Mouse (Mus musculus): ENCODE data around the gene Utp6. TPM values are rescaled to one million over a fixed set of nuclear protein-coding genes. Genes with fewer than 3 reads are reported as not detected.

Utp6 gene
- total RNA-seq (2023), result 34.3 TPM

DNA sequence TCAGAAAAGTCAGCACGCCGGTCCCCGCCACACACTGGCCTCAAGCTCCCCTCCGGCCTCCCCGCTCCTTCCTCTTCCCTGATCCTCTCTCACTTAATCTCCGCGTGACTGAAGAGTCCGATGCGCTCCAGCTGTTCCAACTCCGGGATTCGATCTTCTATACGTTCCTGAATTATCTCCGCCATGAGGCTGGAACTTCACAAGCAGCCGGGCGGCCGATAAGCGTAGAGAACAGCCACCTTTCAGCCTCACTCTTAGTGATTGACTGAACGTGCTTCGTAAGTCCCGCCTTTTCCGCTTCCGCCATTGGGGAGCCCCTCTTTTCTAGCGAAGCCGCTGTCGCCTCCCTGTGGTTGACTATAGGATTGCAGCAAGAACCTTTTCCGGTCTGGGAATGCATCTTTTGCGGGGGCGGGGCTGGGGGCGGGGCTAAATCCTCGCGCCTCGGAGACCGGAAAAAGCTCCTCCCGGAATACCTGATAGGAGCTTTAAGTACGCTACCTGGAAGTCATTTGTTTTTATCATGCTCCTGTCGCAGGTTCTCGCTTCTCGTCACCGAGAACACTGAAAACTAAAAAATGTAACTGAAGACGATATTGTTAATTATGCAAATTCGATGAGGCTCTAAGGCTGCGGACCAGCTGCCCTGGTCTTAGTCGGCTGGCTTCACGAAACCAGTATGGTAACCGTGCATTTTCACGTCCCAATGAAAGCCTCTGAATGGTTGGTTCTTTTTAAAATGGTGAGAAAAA is at the start of gene Utp6:
Gene Utp6 (minus strand): TSS at position 266 of the 752 bp plus-strand sequence.

DNA sequence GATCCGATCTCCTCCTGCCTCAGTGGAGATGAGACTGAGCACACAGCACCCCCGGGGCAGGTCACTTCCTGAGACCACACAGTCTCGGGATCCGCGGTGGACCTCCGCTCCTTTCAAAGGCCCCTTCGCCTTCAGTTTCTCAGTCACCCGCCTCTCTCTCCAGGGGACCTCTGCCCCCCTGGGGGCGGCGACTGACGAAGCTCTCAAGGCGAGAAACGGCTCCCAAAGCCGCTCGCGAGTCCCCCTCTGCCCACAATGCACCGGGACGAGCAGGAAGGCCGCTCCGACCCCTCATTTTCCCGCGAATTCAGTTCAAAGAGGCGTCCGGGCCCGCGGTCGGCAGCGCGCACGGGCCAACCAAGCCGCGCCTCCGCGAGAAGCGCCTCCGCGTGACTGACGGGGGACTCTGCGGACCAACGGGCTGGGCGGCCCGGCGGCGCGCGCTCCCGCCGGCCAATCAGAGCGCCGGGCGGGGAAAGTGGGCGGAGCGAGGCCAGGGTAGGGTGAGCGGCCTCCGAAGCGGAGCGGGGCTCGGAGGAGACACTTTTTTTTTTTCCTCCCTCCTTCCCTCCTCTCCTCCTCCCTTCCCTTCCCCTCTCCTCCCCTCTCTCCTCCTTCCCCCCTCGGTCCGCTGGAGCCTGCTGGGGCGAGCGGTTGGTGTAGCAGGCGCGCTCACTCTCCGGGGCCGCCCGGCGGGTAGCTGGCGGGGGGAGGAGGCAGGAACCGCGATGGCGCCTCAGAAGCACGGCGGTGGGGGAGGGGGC is 30.6 kb upstream of the Utp6 start, which contains the start of gene Suz12:
Gene Suz12 (plus strand): TSS at position 515 of the 764 bp plus-strand sequence.

Other genes with a start within 250 kb of the Utp6 start
- gene Suz12, start 30.7 kb upstream of the Utp6 start, total RNA-seq (2023), result 90.0 TPM
- gene Crlf3, start 118.6 kb upstream of the Utp6 start, total RNA-seq (2023), result 390 TPM
- gene Atad5, start 127.0 kb upstream of the Utp6 start, total RNA-seq (2023), result 4.9 TPM
- 2.8 TPM for gene Tefm, start 179.8 kb upstream of the Utp6 start, total RNA-seq (2023)
- gene Adap2, start 191.7 kb upstream of the Utp6 start, total RNA-seq (2023), result 1.8 TPM
- gene Rnf135, start 221.5 kb upstream of the Utp6 start, total RNA-seq (2023), result 7.1 TPM
- 38.0 TPM for gene Rhot1, start 246.6 kb upstream of the Utp6 start, total RNA-seq (2023)

All from CD4-positive naive resting alpha-beta T cell, adult 57 days (primary cell).